Mouse (Mus musculus): ENCODE data around the gene Vps8. TPM values are rescaled to one million over a fixed set of nuclear protein-coding genes. Genes with fewer than 3 reads are reported as not detected.

Vps8 gene
- polyA plus RNA-seq, 1 experiment from 2014 or later, result 3.1 TPM

- Histone ChIP-seq H3K36me3 (replicated peaks; ENCODE audit: insufficient read depth, low read length) (no peaks in the 10 kb centered on the region), H3K9ac (replicated peaks) (no peak overlapping the region), H3K27ac (ENCODE audit: low read depth) (no peak overlapping the region), H3K4me3 (ENCODE audit: low read depth, low read length) (no peak overlapping the region), H3K9me3 (ENCODE audit: low read length) (no peaks in the 10 kb centered on the region), H3K27me3 (ENCODE audit: insufficient read depth, low read length) (peaks cover 4% of the 10 kb centered on the region; the same call in 1 of the 2 replicates), H3K4me2 (ENCODE audit: low read depth, low read length) (no peak overlapping the region), H3K4me1 (ENCODE audit: insufficient read depth) (no peaks in the 10 kb centered on the region)
- ATAC-seq (no peak), DNase-seq (no peak)
- TF ChIP-seq CTCF (IDR thresholded peaks at IDR 0.05; ENCODE audit: low read depth) (no peak), EP300 (IDR thresholded peaks at IDR 0.05; ENCODE audit: low read depth) (no peak)
- 63% methylated on average over 17 of the region's 17 CpGs for WGBS (ENCODE audit: insufficient replicate concordance)
Observed at GRCm38 (mm10) chr16:21402068-21402467, 20.9 kb upstream of the Vps8 start.

- no peak overlapping the region for H3K4me3 ChIP-seq (ENCODE audit: low read depth, low read length)
- no peak overlapping the region for H3K4me2 ChIP-seq (ENCODE audit: low read depth, low read length)
- H3K4me1 ChIP-seq (ENCODE audit: insufficient read depth), result no peaks in the 10 kb centered on the region
- DNase-seq (no peak), ATAC-seq (no peak)
- H3K27me3 ChIP-seq (ENCODE audit: insufficient read depth, low read length), result peaks cover 4% of the 10 kb centered on the region; the same call in 1 of the 2 replicates
- WGBS (ENCODE audit: insufficient replicate concordance), result 39% methylated on average over 2 of the region's 2 CpGs
- no peaks in the 10 kb centered on the region for H3K36me3 ChIP-seq (replicated peaks; ENCODE audit: insufficient read depth, low read length)
- no peak overlapping the region for H3K9ac ChIP-seq (replicated peaks)
- no peaks in the 10 kb centered on the region for H3K9me3 ChIP-seq (ENCODE audit: low read length)
- TF ChIP-seq EP300 (IDR thresholded peaks at IDR 0.05; ENCODE audit: low read depth) (no peak), CTCF (IDR thresholded peaks at IDR 0.05; ENCODE audit: low read depth) (no peak)
- no peak overlapping the region for H3K27ac ChIP-seq (ENCODE audit: low read depth)
Observed at GRCm38 (mm10) chr16:21403402-21403801, 19.5 kb upstream of the Vps8 start.

GRCm38 (mm10) chr16:21404631-21405030 is 18.3 kb upstream of the Vps8 start:
- H3K4me1 ChIP-seq (ENCODE audit: insufficient read depth), result no peaks in the 10 kb centered on the region
- H3K4me2 ChIP-seq (ENCODE audit: low read depth, low read length), result no peak overlapping the region
- no peak for TF ChIP-seq CTCF (IDR thresholded peaks at IDR 0.05; ENCODE audit: low read depth)
- no peak for TF ChIP-seq EP300 (IDR thresholded peaks at IDR 0.05; ENCODE audit: low read depth)
- no peak overlapping the region for H3K4me3 ChIP-seq (ENCODE audit: low read depth, low read length)
- DNase-seq (no peak), ATAC-seq (no peak)
- peaks cover 4% of the 10 kb centered on the region; the same call in 1 of the 2 replicates for H3K27me3 ChIP-seq (ENCODE audit: insufficient read depth, low read length)
- H3K27ac ChIP-seq (ENCODE audit: low read depth), result no peak overlapping the region
- no peak overlapping the region for H3K9ac ChIP-seq (replicated peaks)
- H3K9me3 ChIP-seq (ENCODE audit: low read length), result no peaks in the 10 kb centered on the region
- no peaks in the 10 kb centered on the region for H3K36me3 ChIP-seq (replicated peaks; ENCODE audit: insufficient read depth, low read length)
- WGBS (ENCODE audit: insufficient replicate concordance), result 58% methylated on average over 5 of the region's 5 CpGs

- no peak overlapping the region for H3K4me2 ChIP-seq (ENCODE audit: low read depth, low read length)
- no peaks in the 10 kb centered on the region for H3K9me3 ChIP-seq (ENCODE audit: low read length)
- no peaks in the 10 kb centered on the region for H3K36me3 ChIP-seq (replicated peaks; ENCODE audit: insufficient read depth, low read length)
- H3K27me3 ChIP-seq (ENCODE audit: insufficient read depth, low read length), result peaks cover 4% of the 10 kb centered on the region; the same call in 1 of the 2 replicates
- no peak for TF ChIP-seq CTCF (IDR thresholded peaks at IDR 0.05; ENCODE audit: low read depth)
- TF ChIP-seq EP300 (IDR thresholded peaks at IDR 0.05; ENCODE audit: low read depth), result no peak
- H3K27ac ChIP-seq (ENCODE audit: low read depth), result no peak overlapping the region
- no peak overlapping the region for H3K9ac ChIP-seq (replicated peaks)
- WGBS (ENCODE audit: insufficient replicate concordance), result 76% methylated on average over 6 of the region's 6 CpGs
- no peak for DNase-seq
- H3K4me1 ChIP-seq (ENCODE audit: insufficient read depth), result no peaks in the 10 kb centered on the region
- H3K4me3 ChIP-seq (ENCODE audit: low read depth, low read length), result no peak overlapping the region
- ATAC-seq, result no peak
Observed at GRCm38 (mm10) chr16:21405224-21405969, 17.5 kb upstream of the Vps8 start.

- no peaks in the 10 kb centered on the region for H3K36me3 ChIP-seq (replicated peaks; ENCODE audit: insufficient read depth, low read length)
- ATAC-seq, result no peak
- no peak for DNase-seq
- WGBS (ENCODE audit: insufficient replicate concordance), result 57% methylated on average over 6 of the region's 6 CpGs
- H3K9me3 ChIP-seq (ENCODE audit: low read length), result no peaks in the 10 kb centered on the region
- H3K27ac ChIP-seq (ENCODE audit: low read depth), result no peak overlapping the region
- TF ChIP-seq CTCF (IDR thresholded peaks at IDR 0.05; ENCODE audit: low read depth) (no peak), EP300 (IDR thresholded peaks at IDR 0.05; ENCODE audit: low read depth) (no peak)
- peaks cover 4% of the 10 kb centered on the region; the same call in 1 of the 2 replicates for H3K27me3 ChIP-seq (ENCODE audit: insufficient read depth, low read length)
- no peak overlapping the region for H3K4me3 ChIP-seq (ENCODE audit: low read depth, low read length)
- H3K4me1 ChIP-seq (ENCODE audit: insufficient read depth), result no peaks in the 10 kb centered on the region
- H3K9ac ChIP-seq (replicated peaks), result no peak overlapping the region
- H3K4me2 ChIP-seq (ENCODE audit: low read depth, low read length), result no peak overlapping the region
Observed at GRCm38 (mm10) chr16:21406136-21406535, 16.8 kb upstream of the Vps8 start.

- H3K4me1 ChIP-seq (ENCODE audit: insufficient read depth), result no peaks in the 10 kb centered on the region
Observed at GRCm38 (mm10) chr16:21411779-21412178, 11.1 kb upstream of the Vps8 start.

More at GRCm38 (mm10) chr16:21411779-21412178, 11.1 kb upstream of the Vps8 start:
- Histone ChIP-seq H3K27me3 (ENCODE audit: insufficient read depth, low read length) (no peaks in the 10 kb centered on the region), H3K27ac (ENCODE audit: low read depth) (no peak overlapping the region), H3K36me3 (replicated peaks; ENCODE audit: insufficient read depth, low read length) (no peaks in the 10 kb centered on the region), H3K9ac (replicated peaks) (no peak overlapping the region), H3K9me3 (ENCODE audit: low read length) (no peaks in the 10 kb centered on the region), H3K4me2 (ENCODE audit: low read depth, low read length) (no peak overlapping the region), H3K4me3 (ENCODE audit: low read depth, low read length) (no peak overlapping the region)
- TF ChIP-seq CTCF (IDR thresholded peaks at IDR 0.05; ENCODE audit: low read depth), result no peak
- no peak for TF ChIP-seq EP300 (IDR thresholded peaks at IDR 0.05; ENCODE audit: low read depth)
- DNase-seq (no peak), ATAC-seq (no peak)
